Mouse (Mus musculus) urinary bladder, postnatal 10 days (tissue): ENCODE measurements around the gene Hdgf.

Source experiments
- DNase-seq: peaks from one replicate; pipeline ENCODE4 v3.0.0; 2022; ENCODE audit warnings: low spot score

The Hdgf gene

GRCm38 (mm10) chr3:87909874-87910273 lies 3.8 kb downstream of the Hdgf start:
- DNase-seq = no peak

DNA sequence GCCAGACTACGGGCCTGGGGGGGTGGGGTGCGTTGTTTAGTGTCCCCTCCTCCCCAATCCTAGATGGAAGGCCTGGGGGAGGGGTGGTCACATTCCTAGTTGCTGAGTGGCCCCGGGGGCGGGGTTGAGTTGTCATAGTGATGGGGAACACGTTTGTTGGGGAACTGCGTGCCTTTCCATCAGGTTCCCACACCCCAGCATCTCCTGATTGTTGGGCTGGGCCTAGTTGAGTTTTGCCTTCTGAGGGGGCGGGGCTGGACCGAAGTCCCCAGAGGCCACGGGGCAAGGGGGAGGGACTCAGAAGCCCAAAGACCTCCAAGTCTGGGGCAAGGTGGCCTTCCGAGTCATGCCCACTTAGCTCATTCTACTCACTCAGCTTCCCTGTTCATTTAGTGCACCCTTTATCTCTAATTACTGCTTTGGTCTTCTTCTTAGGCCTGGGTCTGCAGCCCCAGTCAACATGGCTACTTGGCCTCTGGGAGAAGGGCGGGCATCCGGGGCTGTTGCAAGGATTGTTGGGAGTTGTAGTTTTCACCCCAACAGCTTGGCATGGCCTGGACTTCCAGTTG lies 4.5 kb downstream of the Hdgf start:
- DNase-seq = peak; percentile 78

DNA sequence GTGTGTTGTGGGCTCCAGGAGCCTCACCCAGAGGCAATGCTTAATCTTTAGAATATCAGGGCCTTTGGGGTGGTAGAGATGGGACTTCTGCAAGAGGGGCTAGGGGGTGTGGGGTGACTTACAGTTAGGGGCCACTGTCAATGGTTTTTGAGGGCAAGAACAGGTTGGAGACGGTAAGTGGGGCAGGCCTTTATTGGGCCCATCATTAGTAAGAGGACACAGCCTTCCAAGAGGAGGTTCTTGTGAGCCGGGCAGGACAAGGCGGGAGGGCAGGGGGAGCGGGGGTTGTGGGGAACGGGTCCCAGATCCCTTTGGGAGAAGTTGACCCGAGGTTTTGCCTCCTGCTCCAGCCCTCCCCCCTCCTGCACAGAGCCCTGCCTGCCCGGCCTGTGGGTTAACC lies 7.4 kb downstream of the Hdgf start:
- DNase-seq = no peak

DNA sequence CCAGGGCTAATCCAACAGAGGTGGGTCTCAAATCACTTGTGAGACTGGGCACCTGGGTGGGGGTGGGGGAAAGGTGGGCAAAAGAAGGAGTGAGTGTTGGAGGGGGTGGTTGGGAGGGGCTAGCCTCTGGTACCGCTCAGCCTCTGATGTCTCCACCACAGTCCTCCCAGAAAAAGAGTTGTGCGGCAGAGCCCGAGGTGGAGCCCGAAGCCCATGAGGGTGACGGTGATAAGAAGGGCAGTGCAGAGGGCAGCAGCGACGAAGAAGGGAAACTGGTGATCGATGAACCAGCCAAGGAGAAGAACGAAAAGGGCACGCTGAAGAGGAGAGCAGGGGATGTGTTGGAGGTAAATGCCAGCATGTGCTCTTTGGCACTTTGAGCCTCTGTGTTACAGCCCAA lies 7.8 kb downstream of the Hdgf start:
- DNase-seq = no peak

- no peak for DNase-seq
Measured at GRCm38 (mm10) chr3:87916990-87917389, 10.9 kb downstream of the Hdgf start.

DNA sequence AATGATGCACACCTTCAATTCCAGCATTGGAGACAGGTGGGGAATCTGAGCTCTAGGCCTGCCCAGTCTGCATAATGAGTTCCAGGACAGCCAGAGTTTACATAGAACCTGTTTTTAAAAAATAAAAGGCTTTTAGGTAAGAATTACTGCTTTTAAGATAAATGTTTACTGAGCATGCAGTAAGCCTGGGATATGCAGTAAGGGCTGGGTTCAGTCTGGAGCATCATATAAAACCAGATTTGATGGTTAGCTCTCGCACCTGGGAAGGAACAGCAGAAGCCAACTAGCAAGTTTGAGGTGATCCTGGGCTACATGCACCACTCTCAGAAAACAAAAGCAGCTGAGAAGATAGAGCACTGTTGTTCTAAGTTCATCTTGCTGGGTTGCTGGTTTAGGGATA lies 12.4 kb downstream of the Hdgf start:
- DNase-seq = no peak

- no peak for DNase-seq
Measured at GRCm38 (mm10) chr3:87919336-87920108, 13.4 kb downstream of the Hdgf start, which contains the start of gene Mrpl24. Gene Mrpl24 (plus strand): TSS chr3:87919506.

- no peak for DNase-seq
Measured at GRCm38 (mm10) chr3:87920270-87920943, 14.3 kb downstream of the Hdgf start.

DNA sequence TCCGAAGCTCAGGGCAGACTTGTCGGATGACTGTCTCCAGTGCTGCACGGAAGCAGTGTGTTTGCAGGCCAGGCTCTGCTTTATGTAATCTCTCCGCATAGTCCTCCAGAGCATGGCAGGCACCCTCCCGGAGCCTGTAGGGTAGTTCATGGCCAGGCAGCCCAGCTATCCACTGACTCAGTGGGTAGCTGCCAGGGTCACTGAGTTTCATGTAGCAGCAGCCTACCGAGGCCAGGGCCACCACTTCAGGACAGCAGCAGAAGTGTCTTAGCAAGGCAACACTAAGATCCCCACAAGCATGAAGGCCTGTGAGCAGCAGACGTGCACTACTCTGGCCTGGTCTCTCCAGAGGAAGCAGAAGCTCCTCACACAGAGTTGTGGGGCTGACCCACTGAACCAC lies 18.9 kb downstream of the Hdgf start:
- no peak for DNase-seq

GRCm38 (mm10) chr3:87927452-87927851 lies 21.3 kb downstream of the Hdgf start:
- no peak for DNase-seq

DNA sequence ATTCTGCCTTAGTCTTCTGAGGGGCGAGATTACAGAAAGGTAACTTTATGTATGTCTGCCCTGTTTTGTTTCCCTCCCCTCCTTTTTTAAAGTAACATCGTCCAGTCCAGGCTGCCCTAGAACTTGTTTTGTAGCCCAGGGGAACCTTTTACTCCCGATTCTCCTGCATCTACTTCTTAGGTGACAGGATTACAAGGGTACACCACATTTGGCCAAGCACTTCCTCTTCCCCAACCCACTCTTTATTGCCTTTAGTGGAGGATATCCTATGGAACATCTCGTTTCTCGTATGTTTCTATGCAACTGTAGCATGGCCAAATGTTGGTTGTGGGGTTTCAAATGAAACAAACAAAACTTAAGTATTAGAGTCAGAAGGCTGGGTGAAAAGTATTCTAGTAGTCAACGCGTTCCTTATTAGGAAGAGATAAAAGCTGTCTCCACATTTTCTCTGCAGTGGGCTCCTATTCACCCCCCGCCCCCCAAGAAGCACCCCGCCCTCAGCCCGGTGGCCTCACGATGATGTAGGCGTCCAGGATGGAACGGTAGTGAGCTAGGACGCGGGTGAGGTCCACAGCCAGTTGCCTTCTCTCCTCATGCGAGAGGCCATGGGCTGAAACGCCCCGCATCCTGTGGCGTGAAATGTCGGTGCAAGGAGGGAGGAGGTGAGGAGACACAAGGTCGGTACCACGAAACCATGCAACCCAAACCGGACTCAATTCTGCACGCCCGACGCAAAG lies 23.4 kb downstream of the Hdgf start:
- DNase-seq = no peak

GRCm38 (mm10) chr3:87930078-87930795 lies 24.1 kb downstream of the Hdgf start, which contains the start of the genes Isg20l2 and Rrnad1:
Gene Isg20l2 (plus strand): TSS chr3:87930314.
Gene Rrnad1 (minus strand): TSS chr3:87930717.
- DNase-seq = peak; percentile 92

DNA sequence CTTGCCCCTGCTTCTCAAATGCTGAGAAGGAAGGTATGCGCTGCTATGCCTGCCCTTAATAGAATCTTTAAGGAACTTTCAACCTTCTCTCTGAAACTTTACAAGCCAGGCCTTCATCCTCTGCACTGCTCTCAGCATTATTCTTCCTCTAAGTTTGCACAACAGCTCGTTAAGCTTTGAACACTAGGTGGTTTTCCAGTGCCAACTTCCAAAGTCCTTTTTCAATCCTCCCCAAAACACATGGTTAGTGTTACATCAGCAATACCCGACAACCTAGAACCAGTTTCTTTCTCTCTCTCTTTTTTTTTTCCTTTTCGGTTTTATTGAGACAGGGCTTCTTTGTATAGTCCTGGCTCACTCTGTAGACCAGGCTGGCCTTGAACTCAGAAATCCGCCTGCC lies 27.9 kb downstream of the Hdgf start:
- no peak for DNase-seq

DNA sequence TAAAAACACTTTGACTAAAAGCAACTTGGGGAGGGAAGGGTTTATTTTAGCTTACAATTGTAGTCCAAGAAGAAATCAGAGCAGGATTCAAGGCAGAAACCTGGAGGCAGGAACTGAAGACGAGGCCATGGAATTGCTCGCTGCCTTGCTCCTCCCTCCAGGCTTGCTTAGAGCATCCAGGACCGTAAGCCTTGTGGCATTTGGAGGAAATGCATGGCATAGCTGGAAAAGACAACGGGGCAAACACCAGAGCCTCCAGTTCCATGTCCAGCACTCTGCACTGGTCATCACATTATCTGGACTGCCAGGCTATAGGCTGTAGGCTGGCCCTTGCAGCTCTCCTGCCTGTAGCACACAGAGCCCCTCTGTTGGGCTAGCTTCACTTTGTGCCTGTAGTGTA lies 28.4 kb downstream of the Hdgf start:
- DNase-seq = no peak

- no peak for DNase-seq
Measured at GRCm38 (mm10) chr3:87935201-87935600, 29.1 kb downstream of the Hdgf start.

DNA sequence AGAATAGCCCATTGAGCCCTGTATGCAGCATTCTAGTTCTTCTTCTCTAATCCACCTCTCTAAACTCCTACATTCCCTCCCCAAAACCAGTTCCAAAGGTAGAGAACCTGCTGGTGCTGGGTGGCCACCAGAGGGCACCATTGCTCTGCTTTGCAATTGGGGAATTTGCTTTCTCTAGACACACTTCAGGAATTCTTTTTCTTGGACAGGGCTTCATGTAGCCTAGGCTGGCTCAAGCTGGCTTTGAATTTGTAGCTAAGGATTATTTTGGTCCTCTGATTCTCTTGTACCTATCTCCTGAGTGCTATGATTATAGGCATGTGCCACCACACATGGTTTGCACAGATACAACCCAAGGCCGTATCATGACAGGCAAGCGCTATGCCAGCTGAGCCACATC lies 29.7 kb downstream of the Hdgf start:
- DNase-seq = peak; percentile 53

DNA sequence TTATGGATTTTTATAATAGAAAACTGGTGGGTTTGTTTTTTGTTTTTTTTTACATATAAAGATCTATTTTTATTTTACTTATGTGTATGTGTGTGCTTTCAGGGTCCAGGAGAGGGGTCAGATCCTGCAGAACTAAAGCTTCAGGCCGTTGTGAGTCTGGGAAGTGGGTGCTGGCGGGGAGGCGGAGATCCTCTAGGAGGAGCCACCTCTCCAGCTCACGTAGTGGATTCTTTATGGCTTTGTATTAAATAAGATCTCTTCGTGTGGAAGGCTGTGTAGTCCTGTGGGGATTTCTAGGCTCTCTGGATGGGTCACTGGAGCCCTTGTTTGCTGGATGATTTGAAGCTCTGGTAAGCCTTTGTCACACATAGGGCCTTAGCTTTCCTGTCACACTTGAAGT lies 34.5 kb downstream of the Hdgf start:
- DNase-seq = no peak

- DNase-seq = no peak
Measured at GRCm38 (mm10) chr3:87942471-87942870, 36.4 kb downstream of the Hdgf start.

DNA sequence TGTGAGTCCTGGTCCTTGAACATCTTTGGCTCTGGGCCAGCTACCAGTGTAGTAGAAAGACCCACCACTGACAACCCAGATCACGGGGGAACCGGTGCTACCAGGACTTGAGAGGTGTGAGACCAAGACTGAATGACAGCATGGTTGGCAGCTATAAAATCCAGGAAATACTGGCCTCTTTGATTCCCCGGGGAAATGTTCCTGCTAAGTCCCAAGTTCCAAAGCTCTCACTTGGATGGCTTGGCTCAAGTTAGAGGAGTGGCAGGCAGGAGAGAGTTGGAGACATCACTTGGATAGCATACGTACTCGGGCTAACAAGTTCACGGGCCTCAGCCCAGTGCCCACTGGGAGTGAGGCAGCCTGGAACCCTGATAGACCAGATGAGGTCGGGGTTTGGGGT lies 37.5 kb downstream of the Hdgf start:
- DNase-seq = no peak

- DNase-seq = no peak
Measured at GRCm38 (mm10) chr3:87944838-87945600, 38.9 kb downstream of the Hdgf start.
